Mouse (Mus musculus) gastrocnemius, postnatal 4 days (tissue): ENCODE measurements around the gene Mtrf1l. TPM values are rescaled to one million over a fixed set of nuclear protein-coding genes. Genes with fewer than 3 reads are reported as not detected.

ENCODE experiments used
- DNase-seq, 2 experiments: peaks; one replicate each; pipeline ENCODE4 v3.0.0; 2021 to 2022; ENCODE audit warnings: low spot score in 2 of 2, mixed read lengths in 2 of 2
- long read RNA-seq, 2 experiments: library from polyadenylated mRNA; stranded (forward); transcript quantifications; one replicate each; pipeline ENCODE4 v2.0.0; 2021
- total RNA-seq, 2 experiments: library from RNA; stranded (reverse); gene quantifications; 2 replicates each; pipeline ENCODE4 v1.2.3; 2021

The Mtrf1l gene
- total RNA-seq, result 10 to 100 TPM in 1 of 2 experiments, 1 to 10 TPM in 1; 9.6 to 10.1 TPM
- long read RNA-seq, experiment 1, partial matches to known transcripts, result 0 of 8 reads
- long read RNA-seq, experiment 1, other reads (novel, unspliced or antisense), result 4 of 8 reads
- long read RNA-seq, experiment 2, transcript Mtrf1l-201 (7 exons, 2,588 nt), result major isoform, 5 of 9 reads
- long read RNA-seq, experiment 2, partial matches to known transcripts, result 2 of 9 reads
- long read RNA-seq, experiment 2, other reads (novel, unspliced or antisense), result 2 of 9 reads

DNA sequence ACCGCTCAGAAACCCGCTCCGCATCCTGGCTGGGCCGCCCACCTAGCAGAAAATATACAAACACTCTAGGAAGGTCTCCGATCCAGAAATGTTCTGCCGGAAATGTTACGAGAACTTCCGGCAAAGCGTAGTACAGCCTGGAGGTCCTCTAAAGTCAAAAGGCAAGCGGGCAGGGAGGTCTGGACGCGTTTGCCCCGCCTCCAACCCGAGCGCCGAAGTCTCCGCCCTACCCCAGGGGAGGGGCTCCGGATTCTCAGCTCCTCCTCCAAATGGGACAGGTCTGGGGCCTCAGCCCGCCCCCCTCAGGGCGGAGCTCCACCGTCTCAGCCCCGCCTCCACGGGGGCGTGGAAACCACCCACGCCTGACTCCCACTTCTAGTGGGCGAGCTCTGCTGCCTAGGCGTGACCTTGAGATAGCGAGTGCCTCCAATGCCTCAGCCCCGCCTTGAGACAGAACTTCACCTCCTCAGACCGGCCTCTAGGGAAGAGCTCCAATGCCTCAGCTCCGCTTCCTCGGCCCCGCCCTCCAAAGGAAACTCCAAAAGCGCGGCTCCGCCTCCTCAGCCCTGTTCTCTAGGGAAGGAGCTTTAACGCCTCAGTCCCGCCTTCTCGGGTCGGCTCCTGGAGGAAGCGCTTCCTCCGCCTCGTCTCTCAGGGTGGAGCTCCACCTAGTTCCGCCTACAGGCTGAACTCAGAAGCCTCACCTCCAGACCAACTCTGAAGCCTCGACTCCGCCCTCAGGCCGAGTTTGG lies at the start of gene Mtrf1l:
Gene Mtrf1l (minus strand): TSS at position 171 of the 752 bp plus-strand sequence.
- DNase-seq, result peak; percentile 92 to 97

DNA sequence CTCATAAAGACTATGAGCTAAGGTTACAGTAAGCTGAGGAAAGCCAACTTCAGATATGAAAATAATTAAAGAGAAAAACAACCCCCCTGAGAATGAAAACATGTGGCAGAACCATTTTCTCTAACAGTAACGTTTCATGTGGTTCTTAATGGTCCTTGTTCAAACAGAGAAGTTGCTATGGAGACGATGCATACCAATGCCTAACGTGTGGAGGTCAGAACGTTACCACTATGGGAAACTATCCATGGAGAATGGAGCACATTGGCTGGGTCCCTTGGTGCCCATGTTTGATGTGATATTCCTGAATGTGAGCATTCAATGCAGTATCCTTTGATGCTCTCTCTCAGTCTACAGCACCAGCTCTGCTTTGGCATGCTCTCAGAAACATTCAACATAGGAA lies 47.4 kb upstream of the Mtrf1l start:
- no peak for DNase-seq

- no peak for DNase-seq
These were observed 44.4 kb upstream of the Mtrf1l start for GRCm38 (mm10) chr10:5867981-5868552.

GRCm38 (mm10) chr10:5865996-5866395 lies 42.3 kb upstream of the Mtrf1l start:
- no peak for DNase-seq

DNA sequence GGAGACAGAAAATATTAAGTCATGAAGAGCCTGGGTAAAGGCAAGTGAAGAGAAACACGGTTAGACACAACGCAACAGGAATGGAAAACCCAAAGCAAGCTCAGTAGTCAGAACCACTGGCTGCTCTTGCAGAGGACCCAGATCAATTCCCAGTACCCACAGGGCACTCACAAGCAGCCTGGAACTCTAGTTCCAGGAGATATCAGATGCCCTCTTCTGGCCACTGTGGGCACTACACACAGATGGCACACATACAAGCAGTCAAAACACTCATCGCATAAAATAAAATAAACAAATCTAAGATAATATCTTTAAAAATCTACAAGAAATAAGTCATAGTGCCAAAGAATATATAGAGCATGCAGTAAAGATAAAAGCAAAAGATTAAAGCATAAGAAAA lies 39.0 kb upstream of the Mtrf1l start:
- DNase-seq, result no peak

GRCm38 (mm10) chr10:5860849-5861248 lies 37.1 kb upstream of the Mtrf1l start:
- DNase-seq, result no peak

DNA sequence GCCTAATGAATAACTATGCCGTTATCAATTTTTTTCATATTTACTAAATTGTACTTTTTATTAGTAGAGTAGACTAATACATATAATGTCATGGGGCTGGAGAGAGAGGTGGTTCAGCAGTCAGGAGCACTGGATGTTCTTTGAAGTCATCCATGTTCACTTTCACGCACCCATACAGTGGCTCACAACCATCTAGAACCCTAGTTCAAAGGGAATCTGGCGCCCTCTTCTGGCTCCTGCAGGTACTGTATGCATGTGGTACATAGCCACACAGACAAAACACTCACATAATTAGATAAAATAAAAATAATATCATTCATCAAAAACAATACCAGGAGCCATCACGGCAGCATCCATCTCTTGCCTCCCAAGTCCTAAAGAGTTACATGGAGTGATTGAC lies 36.0 kb upstream of the Mtrf1l start:
- DNase-seq, result no peak

- DNase-seq, result no peak
These were observed 34.4 kb upstream of the Mtrf1l start for GRCm38 (mm10) chr10:5857996-5858549.

GRCm38 (mm10) chr10:5853290-5853868 lies 29.7 kb upstream of the Mtrf1l start:
- no peak for DNase-seq

GRCm38 (mm10) chr10:5846939-5847338 lies 23.2 kb upstream of the Mtrf1l start:
- DNase-seq, result no peak

DNA sequence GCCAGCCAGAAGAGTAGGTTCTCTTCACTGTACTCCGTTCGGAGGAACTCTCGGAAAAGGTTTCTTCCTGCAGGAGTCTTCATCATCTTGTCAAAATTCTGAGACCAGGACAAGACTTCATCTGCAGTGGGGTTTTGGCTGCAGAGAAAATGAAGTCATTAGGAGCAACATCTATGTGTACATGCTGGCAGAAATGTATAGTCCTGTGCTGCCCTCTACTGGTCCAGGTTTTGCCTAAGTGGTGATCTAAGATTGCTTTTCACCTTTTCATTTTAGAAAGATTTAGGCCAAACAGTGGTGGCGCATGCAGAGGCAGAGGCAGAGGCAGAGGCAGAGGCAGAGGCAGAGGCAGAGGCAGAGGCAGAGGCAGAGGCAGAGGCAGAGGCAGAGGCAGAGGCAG lies 17.7 kb upstream of the Mtrf1l start:
- peak in 1 of 2 experiments; percentile 21 for DNase-seq

DNA sequence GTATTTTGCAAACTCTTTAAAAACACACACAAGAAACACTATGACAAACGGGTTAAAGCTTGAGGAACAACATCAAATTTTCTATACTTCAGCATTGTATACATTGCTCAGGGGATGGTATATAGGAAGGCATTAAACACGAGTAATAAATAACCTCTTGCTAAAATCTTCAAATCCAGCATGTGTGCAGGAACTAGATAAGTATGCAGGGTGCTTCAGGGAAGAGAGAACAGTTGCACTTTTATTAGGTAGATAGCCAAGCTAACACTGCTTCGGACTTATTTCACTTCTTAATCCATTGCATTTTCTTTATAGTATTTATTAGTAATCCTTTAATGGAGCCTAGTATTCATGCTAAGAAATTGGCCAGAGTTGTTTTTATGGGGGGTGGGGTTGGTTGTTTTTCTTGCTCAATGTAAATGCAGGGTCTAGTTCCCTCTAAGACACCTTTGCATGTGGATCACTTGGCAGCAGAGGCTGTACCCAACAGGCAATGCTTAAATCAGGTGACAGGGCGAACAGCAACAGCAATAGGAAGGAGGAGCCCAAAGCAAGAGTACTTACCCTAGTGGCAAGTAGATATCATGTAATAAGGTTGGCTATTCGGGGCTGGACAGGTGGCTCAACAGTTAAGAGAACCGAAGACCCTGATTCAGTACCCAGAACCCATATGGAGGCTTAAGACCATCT lies 2.8 kb upstream of the Mtrf1l start:
- no peak for DNase-seq

GRCm38 (mm10) chr10:5824779-5825178 lies 1.1 kb upstream of the Mtrf1l start:
- peak in 1 of 2 experiments; percentile 14 for DNase-seq

GRCm38 (mm10) chr10:5823291-5823739 lies 395 bp downstream of the Mtrf1l start:
- DNase-seq, result no peak

DNA sequence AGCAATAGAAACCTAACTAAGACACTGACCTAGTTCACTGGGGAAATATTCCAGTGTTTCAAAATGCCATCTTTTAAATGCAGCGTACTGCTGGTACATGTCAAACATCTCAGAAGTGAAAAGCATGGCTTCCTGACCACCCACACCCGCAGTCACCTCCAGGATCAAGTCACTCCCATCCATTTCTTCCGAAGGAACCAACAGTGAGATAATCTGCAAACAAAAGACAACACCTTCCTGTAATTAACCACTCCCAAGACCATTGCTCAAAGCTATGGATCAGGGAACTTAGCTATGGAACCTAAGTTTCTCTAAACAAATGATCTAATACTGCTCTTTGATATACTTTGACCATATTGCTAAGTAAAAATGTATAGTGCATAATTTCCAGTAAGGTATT lies 4.9 kb downstream of the Mtrf1l start:
- DNase-seq, result no peak

DNA sequence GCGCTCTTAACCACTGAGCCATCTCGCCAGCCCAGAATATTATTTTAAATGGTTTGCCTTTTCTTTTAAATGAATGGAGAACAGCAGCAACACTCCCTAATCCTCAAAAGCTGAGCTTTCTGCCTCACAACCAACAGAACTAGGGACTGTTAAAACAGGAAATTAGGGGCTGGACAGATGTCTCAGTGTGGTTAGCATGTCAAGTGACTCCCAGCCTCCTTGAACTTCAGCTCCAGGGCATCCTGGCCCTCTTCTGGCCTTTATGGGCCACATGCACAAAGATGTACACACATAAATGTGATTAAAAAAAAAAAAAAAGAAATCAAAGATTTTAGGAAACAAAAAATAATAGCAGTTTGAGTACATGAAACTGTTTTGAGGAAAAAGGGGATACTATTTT lies 7.7 kb downstream of the Mtrf1l start:
- no peak for DNase-seq

GRCm38 (mm10) chr10:5813724-5814123 lies 10.0 kb downstream of the Mtrf1l start:
- no peak for DNase-seq

- no peak for DNase-seq
These were observed 16.0 kb downstream of the Mtrf1l start for GRCm38 (mm10) chr10:5807683-5808082.

DNA sequence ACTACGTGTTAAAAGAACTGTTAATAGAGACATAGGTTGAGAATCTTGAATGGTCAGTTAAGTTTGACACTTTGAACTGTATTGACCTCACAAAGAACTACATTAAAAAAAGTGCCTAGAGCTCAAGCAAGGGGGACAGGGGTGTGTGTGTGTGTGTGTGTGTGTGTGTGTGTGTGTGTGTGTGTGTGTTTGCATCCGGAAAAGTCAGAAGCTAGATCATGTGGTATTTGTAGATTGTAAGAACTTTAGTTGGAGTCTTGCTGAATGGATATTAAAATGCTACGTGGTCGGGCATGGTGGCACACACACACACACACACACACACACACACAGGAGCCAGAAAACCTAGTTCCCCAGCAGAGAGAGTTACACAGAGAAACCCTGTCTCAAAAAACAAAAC lies 16.7 kb downstream of the Mtrf1l start:
- DNase-seq, result no peak

DNA sequence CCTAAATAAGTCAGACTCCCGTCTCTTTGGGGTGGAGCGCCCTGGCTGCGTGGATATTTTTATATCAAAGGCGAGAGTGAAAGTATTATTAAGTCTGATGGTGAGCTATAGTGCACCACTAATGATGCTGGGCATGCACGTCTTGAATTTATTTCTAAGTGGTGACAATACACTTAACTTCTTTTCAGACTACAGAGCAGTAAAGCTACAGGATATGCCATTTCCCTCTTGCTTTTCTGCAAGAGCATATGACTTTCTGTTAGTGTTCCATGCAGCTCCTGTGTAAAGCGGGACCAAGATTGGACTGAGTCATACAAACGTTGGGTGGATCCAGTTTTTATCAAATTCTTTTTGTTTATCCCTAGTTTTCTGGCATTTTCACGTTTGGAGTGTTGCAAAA lies 17.3 kb downstream of the Mtrf1l start:
- peak in 1 of 2 experiments; percentile 14 for DNase-seq

DNA sequence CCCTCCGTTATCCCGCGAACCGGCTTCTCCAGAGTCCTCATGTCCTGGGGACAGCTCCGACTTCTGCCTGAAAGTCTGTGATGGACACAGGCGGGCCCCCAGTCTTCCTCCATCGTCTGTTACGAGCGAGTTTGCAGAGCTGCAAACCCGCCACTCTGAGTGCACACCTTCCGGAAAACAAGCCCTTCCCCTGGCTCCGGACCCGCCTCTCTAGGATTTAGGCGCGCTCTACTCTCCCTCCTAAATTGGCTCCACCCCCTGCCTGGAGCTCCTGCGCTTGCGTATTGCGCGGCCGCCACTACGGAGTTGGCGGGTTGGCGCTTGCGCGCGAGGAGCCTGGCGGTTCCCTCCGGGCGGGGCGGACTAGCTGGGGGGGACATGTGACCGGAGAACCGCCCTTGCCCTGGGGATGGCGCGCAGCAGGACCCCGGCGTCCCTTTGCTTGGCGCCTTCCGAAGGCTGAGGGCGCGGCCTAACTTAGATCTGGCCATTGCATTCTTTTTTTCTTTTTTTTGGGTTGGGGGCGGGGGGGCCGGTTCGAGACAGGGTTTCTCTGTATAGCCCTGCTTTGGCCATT lies 17.9 kb downstream of the Mtrf1l start:
- peak; percentile 91 to 97 for DNase-seq
